Mouse (Mus musculus): ENCODE measurements at regions not wholly inside any gene's neighbourhood (a gene's known extent, or its start where the extent isn't known, plus 50 kb on each side); places are given as distances from the start of the nearest gene placed in this dataset.
A peak's percentile ranks its signal among the peaks of the same experiment; 100 is the strongest.

DNA sequence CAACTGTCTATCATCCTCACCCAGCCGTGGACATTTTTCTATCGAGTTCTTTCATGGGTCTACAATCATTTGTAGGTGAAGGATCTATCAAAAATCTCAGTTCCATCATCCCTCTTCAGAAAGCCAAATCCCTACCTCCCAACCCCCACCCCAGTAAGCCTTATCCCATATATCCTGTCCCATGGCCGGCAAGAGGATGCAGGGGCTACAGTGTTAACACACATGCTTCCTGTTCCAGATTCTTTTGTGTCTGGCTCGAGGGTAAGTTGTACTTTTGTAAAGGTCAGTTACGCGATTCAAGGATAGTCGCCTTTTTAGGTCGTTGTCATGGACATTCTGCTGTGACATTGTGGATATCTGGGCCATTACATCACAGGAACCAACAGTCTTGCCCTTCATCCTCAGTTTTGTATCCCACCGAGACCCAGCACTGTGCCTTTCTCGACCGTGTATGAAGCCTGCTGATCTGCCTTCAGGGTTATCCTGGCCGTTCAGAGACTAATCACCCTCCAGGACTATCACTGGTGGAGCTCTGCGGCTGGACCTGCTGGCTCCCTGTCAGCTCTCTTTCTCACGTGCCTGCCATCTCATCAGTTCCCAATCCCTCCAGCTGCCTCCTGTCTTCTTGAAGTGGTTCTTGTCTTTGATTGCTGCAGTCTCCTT lies 193.8 kb downstream of the Trim29 start:
- Histone ChIP-seq H3K27ac (ENCODE audit: insufficient read depth, low read length) (no peak overlapping the region), H3K4me1 (ENCODE audit: control insufficient read depth, insufficient read depth, low read length) (no peaks in the 10 kb centered on the region), H3K27me3 (ENCODE audit: control insufficient read depth, insufficient read depth, low read length) (no peaks in the 10 kb centered on the region), H3K4me3 (replicated peaks; ENCODE audit: insufficient read depth, low read depth, low read length) (no peak overlapping the region)
- WGBS = 53% methylated on average over 14 of the region's 14 CpGs
- TF ChIP-seq CTCF (IDR thresholded peaks at IDR 0.05; ENCODE audit: borderline replicate concordance, insufficient read depth, low read depth, low read length) (no peak), POLR2A (IDR thresholded peaks at IDR 0.05; ENCODE audit: borderline replicate concordance, insufficient read depth, low read length) (no peak)
- DNase-seq = no peak

DNA sequence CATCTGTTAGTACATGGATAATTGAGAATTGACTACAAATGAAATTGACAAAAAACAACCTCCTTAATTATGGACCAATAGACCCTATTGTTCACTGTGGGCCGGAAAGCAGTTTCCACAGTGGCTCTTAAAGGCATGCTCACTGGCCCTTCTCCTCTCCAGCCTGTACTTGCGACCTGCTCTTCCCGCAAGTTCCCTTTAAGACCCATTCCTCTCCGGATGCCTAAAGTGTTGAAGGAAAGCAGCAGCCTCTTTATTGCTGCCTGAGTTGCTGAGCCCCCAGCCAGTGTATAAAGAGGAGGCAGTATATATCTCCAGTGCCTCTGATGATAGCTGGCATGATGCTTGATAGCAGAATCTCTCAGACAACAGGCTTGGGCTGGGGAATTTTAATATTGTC lies 195.2 kb downstream of the Trim29 start:
- Histone ChIP-seq H3K27ac (ENCODE audit: insufficient read depth, low read length) (no peak overlapping the region), H3K27me3 (ENCODE audit: control insufficient read depth, insufficient read depth, low read length) (no peaks in the 10 kb centered on the region), H3K4me1 (ENCODE audit: control insufficient read depth, insufficient read depth, low read length) (no peaks in the 10 kb centered on the region), H3K4me3 (replicated peaks; ENCODE audit: insufficient read depth, low read depth, low read length) (no peak overlapping the region)
- TF ChIP-seq CTCF (IDR thresholded peaks at IDR 0.05; ENCODE audit: borderline replicate concordance, insufficient read depth, low read depth, low read length) (no peak), POLR2A (IDR thresholded peaks at IDR 0.05; ENCODE audit: borderline replicate concordance, insufficient read depth, low read length) (no peak)
- DNase-seq = no peak
- 66% methylated on average over 4 of the region's 4 CpGs for WGBS

DNA sequence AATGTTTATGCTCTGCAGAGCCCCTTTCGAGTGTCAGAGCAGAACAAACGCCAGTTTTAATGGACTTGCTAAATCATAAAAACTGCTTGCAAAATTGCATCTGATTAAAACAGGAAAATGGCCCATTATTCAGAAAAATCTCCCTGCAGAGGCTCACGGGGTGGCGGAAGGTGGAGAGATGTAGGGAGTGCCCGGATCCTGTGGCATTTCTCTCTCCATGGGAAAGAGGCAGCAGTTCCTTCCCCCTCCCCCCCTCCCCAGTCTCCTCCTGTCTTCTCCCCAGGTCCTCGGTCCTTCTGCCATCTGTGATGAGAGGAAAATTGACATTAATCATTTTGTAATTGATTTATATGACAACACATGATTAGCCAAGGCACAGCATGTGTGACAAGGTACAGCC lies 195.6 kb downstream of the Trim29 start:
- WGBS = 55% methylated on average over 6 of the region's 6 CpGs
- TF ChIP-seq CTCF (IDR thresholded peaks at IDR 0.05; ENCODE audit: borderline replicate concordance, insufficient read depth, low read depth, low read length) = no peak
- TF ChIP-seq POLR2A (IDR thresholded peaks at IDR 0.05; ENCODE audit: borderline replicate concordance, insufficient read depth, low read length) = no peak

DNA sequence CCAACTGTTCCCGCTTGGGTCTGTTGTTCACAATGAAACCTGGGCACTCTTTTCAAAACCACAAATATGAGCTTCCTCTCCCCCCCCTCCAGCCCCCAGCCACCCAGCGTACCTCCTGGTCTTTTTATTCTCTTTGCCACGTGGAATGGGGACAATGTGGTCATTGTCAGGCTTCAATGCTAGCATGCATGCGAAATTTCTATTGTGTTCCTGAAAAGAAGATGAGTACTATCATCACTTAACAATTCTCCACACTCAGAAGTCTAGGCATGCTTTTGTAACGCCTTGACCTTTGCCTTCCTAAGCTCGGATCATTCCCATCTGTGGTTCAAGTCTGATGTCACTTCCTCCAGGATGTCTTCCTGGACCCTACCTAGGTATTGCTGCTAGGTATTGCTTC lies 202.2 kb downstream of the Trim29 start:
- no peaks in the 10 kb centered on the region for H3K4me1 ChIP-seq (ENCODE audit: control insufficient read depth, insufficient read depth, low read length)
- no peak for TF ChIP-seq CTCF (IDR thresholded peaks at IDR 0.05; ENCODE audit: borderline replicate concordance, insufficient read depth, low read depth, low read length)
- TF ChIP-seq POLR2A (IDR thresholded peaks at IDR 0.05; ENCODE audit: borderline replicate concordance, insufficient read depth, low read length) = no peak
- DNase-seq = no peak
- H3K27ac ChIP-seq (ENCODE audit: insufficient read depth, low read length) = no peak overlapping the region
- H3K4me3 ChIP-seq (replicated peaks; ENCODE audit: insufficient read depth, low read depth, low read length) = no peak overlapping the region
- WGBS = 70% methylated on average over 6 of the region's 6 CpGs
- H3K27me3 ChIP-seq (ENCODE audit: control insufficient read depth, insufficient read depth, low read length) = no peaks in the 10 kb centered on the region

More for the DNA sequence above, 195.6 kb downstream of the Trim29 start:
- Histone ChIP-seq H3K4me1 (ENCODE audit: control insufficient read depth, insufficient read depth, low read length) (no peaks in the 10 kb centered on the region), H3K27ac (ENCODE audit: insufficient read depth, low read length) (no peak overlapping the region), H3K4me3 (replicated peaks; ENCODE audit: insufficient read depth, low read depth, low read length) (no peak overlapping the region), H3K27me3 (ENCODE audit: control insufficient read depth, insufficient read depth, low read length) (no peaks in the 10 kb centered on the region)
- no peak for DNase-seq

DNA sequence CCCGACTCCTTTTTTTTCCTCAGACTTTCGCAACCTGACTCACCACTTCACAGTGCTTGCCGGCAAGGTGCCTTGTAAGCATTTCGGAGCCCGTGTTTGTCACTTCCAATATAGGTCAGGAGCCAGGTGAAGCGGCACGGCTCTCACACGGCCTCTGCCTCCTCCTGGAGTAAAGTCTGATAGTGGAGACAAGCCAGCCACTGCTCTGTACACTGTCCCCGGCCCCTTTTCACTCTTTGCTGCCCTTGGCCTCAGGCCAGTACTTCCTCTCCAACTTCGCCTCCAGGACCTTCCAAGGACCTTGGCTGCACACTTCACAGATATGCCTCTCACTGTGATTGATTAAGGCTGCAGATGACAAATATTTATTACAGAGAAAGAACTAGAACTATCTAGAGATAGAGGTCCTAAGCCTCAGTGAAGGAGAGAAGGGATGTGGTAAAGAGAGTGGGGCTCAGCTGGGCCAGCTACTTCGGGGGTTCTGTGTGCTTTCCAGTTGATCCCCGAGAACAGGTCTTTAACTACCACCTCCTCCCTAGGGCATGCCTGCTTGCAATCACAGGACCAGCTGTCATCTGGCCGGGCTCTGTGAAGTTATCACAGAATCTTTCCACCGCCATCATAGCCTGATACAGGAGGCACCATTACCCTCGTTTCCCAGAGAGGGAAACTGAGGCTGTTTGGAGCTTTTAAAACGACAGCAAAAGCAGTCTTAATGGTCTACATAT lies 204.2 kb downstream of the Trim29 start:
- TF ChIP-seq POLR2A (IDR thresholded peaks at IDR 0.05; ENCODE audit: borderline replicate concordance, insufficient read depth, low read length) (no peak), CTCF (IDR thresholded peaks at IDR 0.05; ENCODE audit: borderline replicate concordance, insufficient read depth, low read depth, low read length) (no peak)
- peak; percentile 11 to 15 for DNase-seq
- 24% methylated on average over 16 of the region's 16 CpGs for WGBS
- no peak overlapping the region for H3K27ac ChIP-seq (ENCODE audit: insufficient read depth, low read length)
- H3K4me1 ChIP-seq (ENCODE audit: control insufficient read depth, insufficient read depth, low read length) = no peaks in the 10 kb centered on the region
- no peaks in the 10 kb centered on the region for H3K27me3 ChIP-seq (ENCODE audit: control insufficient read depth, insufficient read depth, low read length)
- no peak overlapping the region for H3K4me3 ChIP-seq (replicated peaks; ENCODE audit: insufficient read depth, low read depth, low read length)

DNA sequence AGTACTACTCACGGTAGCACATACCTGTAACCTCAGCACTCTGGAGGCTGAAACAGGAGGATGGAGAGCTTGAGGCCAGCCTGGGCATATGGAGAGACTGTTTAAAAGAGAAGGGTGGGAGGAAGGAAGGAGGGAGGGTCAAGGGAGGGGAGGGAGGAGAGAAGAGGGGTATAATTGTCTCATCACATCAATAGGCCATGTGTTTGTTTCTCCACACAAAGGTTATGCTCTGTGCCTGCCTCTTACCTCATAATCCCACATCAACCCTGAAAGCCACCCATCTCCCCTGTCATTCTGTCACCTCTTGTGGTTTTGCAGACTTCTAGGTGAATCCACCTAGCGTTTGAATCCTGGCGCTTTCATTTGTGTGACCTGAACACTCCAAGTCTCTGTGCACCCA lies 210.3 kb downstream of the Trim29 start:
- Histone ChIP-seq H3K27me3 (ENCODE audit: control insufficient read depth, insufficient read depth, low read length) (no peaks in the 10 kb centered on the region), H3K4me1 (ENCODE audit: control insufficient read depth, insufficient read depth, low read length) (no peaks in the 10 kb centered on the region), H3K27ac (ENCODE audit: insufficient read depth, low read length) (peak overlapping the region; percentile 65; the same call in 1 of the 2 replicates), H3K4me3 (replicated peaks; ENCODE audit: insufficient read depth, low read depth, low read length) (no peak overlapping the region)
- WGBS = 94% methylated on average over 3 of the region's 3 CpGs
- DNase-seq = no peak
- TF ChIP-seq POLR2A (IDR thresholded peaks at IDR 0.05; ENCODE audit: borderline replicate concordance, insufficient read depth, low read length) = no peak
- TF ChIP-seq CTCF (IDR thresholded peaks at IDR 0.05; ENCODE audit: borderline replicate concordance, insufficient read depth, low read depth, low read length) = no peak

DNA sequence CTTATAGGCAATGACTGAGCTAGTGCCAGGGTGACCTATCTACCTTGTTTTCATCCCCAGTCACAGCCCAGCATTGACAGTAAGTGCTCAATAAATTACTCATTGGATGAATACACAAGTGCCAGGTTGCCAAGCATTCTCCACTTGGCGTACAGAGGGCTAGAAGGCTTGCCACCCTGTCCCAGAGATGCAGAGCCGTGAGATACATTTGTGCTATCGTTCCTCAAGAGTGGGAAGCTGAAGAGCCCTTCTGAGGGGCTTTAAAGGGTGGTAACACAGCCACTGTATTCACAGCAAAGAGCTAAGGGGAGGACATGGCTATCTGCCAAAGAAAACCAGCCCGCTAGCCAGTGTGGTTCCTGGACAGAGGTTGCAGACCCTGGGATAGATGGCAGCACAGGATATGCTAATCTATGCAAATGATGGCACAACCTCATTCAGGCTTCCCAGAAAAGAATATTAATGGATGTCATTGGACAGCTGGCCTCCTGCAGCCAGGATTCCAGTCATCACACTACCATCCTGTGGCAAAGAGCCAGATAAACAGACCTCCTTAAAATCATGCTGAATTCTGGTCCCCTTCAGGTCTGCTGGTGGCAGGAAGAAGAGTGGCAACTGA lies 214.4 kb downstream of the Trim29 start:
- no peaks in the 10 kb centered on the region for H3K27me3 ChIP-seq (ENCODE audit: control insufficient read depth, insufficient read depth, low read length)
- TF ChIP-seq CTCF (IDR thresholded peaks at IDR 0.05; ENCODE audit: borderline replicate concordance, insufficient read depth, low read depth, low read length) (no peak), POLR2A (IDR thresholded peaks at IDR 0.05; ENCODE audit: borderline replicate concordance, insufficient read depth, low read length) (no peak)
- H3K27ac ChIP-seq (ENCODE audit: insufficient read depth, low read length) = no peak overlapping the region
- H3K4me3 ChIP-seq (replicated peaks; ENCODE audit: insufficient read depth, low read depth, low read length) = no peak overlapping the region
- H3K4me1 ChIP-seq (ENCODE audit: control insufficient read depth, insufficient read depth, low read length) = no peaks in the 10 kb centered on the region
- no peak for DNase-seq
- WGBS = 20% methylated on average over 4 of the region's 4 CpGs

All from cerebellum, adult 2 months (tissue).